Mouse (Mus musculus) limb, embryonic 14.5 days (tissue): ENCODE results near the gene Afdn. TPM values are rescaled to one million over a fixed set of nuclear protein-coding genes. Genes with fewer than 3 reads are reported as not detected.

Source experiments
- ATAC-seq: fragments of 200-750 bp; cut with Nextera tagmentation; 2 replicates; pipeline ENCODE4 v1.8.0; 2017; ENCODE audit warnings: low read depth, moderate number of reproducible peaks, moderate TSS enrichment; ENCODE audit not compliant: low FRiP score
- DNase-seq: peaks from one replicate; pipeline ENCODE4 v3.0.0-alpha.2; 2015; ENCODE audit warnings: low spot score
- H3K27ac ChIP-seq: fragments of 300-500 bp; sonication (generic); replicated peaks from 2 replicates; pipeline ENCODE4 v1.5.1; 2014; ENCODE audit warnings: low read depth, mild to moderate bottlenecking, low read length, moderate library complexity, mixed read lengths
- H3K27me3 ChIP-seq: fragments of 300-500 bp; sonication (generic); 2 replicates; pipeline ENCODE4 v1.6.1; 2014; ENCODE audit warnings: low read length, mixed read lengths; ENCODE audit not compliant: control insufficient read depth, insufficient read depth
- H3K36me3 ChIP-seq: fragments of 300-500 bp; sonication (generic); 2 replicates; pipeline ENCODE4 v1.6.1; 2014; ENCODE audit warnings: mild to moderate bottlenecking, low read length, moderate library complexity, mixed read lengths; ENCODE audit not compliant: control insufficient read depth, insufficient read depth
- H3K4me1 ChIP-seq: fragments of 300-500 bp; sonication (generic); 2 replicates; pipeline ENCODE4 v1.6.1; 2014; ENCODE audit warnings: antibody characterized with exemption, low read length, mixed read lengths; ENCODE audit not compliant: control insufficient read depth, insufficient read depth
- H3K4me2 ChIP-seq: fragments of 300-500 bp; sonication (generic); replicated peaks from 2 replicates; pipeline ENCODE4 v1.6.1; 2014; ENCODE audit warnings: low read depth, mild to moderate bottlenecking, low read length, moderate library complexity; ENCODE audit not compliant: severe bottlenecking
- H3K4me3 ChIP-seq: fragments of 300-500 bp; sonication (generic); replicated peaks from 2 replicates; pipeline ENCODE4 v1.5.1; 2014; ENCODE audit warnings: low read length
- H3K9ac ChIP-seq: fragments of 300-500 bp; sonication (generic); 2 replicates; pipeline ENCODE4 v1.6.1; 2014; ENCODE audit warnings: mild to moderate bottlenecking, low read depth, low read length, moderate library complexity; ENCODE audit not compliant: severe bottlenecking
- H3K9me3 ChIP-seq: fragments of 300-500 bp; sonication (generic); 2 replicates; pipeline ENCODE4 v1.6.1; 2016; ENCODE audit warnings: low read length; ENCODE audit not compliant: control insufficient read depth
- POLR2A ChIP-seq: fragments of 200-500 bp; IDR thresholded peaks from 2 replicates; pipeline ENCODE4 v1.8.0; 2012; ENCODE audit warnings: inconsistent platforms, mild to moderate bottlenecking, moderate library complexity, borderline replicate concordance; ENCODE audit not compliant: insufficient read depth, insufficient read length; ENCODE audit errors: extremely low read depth
- WGBS: fragments of 180-500 bp; shearing (Covaris S2); extraction: QIAGEN DNeasy Blood & Tissue Kit; methylation state at CpG from one replicate; pipeline ENCODE4 v1.1.7; 2014; 5-methylcytosine and 5-hydroxymethylcytosine counted together
- polyA plus RNA-seq, 2 experiments: library from polyadenylated mRNA; depleted of rRNA in 1 of 2; stranded (reverse) in 1 of 2; unstranded in 1 of 2; fragments of >200 nt; fragmentation: Nextera tagmentation in 1 of 2; extraction: Ambion mirVana in 1 of 2; gene quantifications; 2 replicates each; pipeline versions ENCODE4 v1.2.1 to v1.2.3; 2012 to 2014

Afdn gene
- polyA plus RNA-seq, 2 experiments: 58.9 to 76.7 TPM

GRCm38 (mm10) chr17:13742334-13742733 lies 18.0 kb upstream of the Afdn start:
- no peak overlapping the region for H3K27ac ChIP-seq
- ATAC-seq (no peak), DNase-seq (no peak)
- no peak for TF ChIP-seq POLR2A
- peaks cover 37% of the 10 kb centered on the region for H3K4me1 ChIP-seq
- 40% methylated on average over 2 of the region's 2 CpGs for WGBS
- no peak overlapping the region for H3K4me3 ChIP-seq
- H3K36me3 ChIP-seq: no peaks in the 10 kb centered on the region
- no peaks in the 10 kb centered on the region for H3K27me3 ChIP-seq
- H3K9me3 ChIP-seq: no peaks in the 10 kb centered on the region
- H3K4me2 ChIP-seq: no peak overlapping the region
- H3K9ac ChIP-seq: no peak overlapping the region

- 41% methylated on average over 7 of the region's 7 CpGs for WGBS
- Histone ChIP-seq H3K36me3 (no peaks in the 10 kb centered on the region), H3K27me3 (no peaks in the 10 kb centered on the region), H3K27ac (peak overlapping the region; percentile 67), H3K9ac (no peak overlapping the region), H3K4me1 (peaks cover 37% of the 10 kb centered on the region), H3K4me3 (no peak overlapping the region), H3K4me2 (no peak overlapping the region), H3K9me3 (no peaks in the 10 kb centered on the region)
- ATAC-seq: no peak
- no peak for TF ChIP-seq POLR2A
- DNase-seq: no peak
Measured at GRCm38 (mm10) chr17:13742941-13743708, 17.2 kb upstream of the Afdn start.

- peak; percentile 66; the same call in 1 of the 2 replicates for ATAC-seq
- peak overlapping the region; percentile 67 for H3K27ac ChIP-seq
- DNase-seq: peak; percentile 47
- H3K4me1 ChIP-seq: peaks cover 37% of the 10 kb centered on the region
- H3K9me3 ChIP-seq: no peaks in the 10 kb centered on the region
- H3K4me2 ChIP-seq: no peak overlapping the region
- WGBS: 12% methylated on average over 5 of the region's 5 CpGs
- no peak for TF ChIP-seq POLR2A
- H3K4me3 ChIP-seq: no peak overlapping the region
- no peaks in the 10 kb centered on the region for H3K27me3 ChIP-seq
- H3K9ac ChIP-seq: no peak overlapping the region
- H3K36me3 ChIP-seq: no peaks in the 10 kb centered on the region
Measured at GRCm38 (mm10) chr17:13743709-13744079, 16.6 kb upstream of the Afdn start.

GRCm38 (mm10) chr17:13744219-13744618 lies 16.1 kb upstream of the Afdn start:
- Histone ChIP-seq H3K27ac (peak overlapping the region; percentile 67; the same call in 1 of the 2 replicates), H3K9me3 (no peaks in the 10 kb centered on the region), H3K4me3 (no peak overlapping the region), H3K27me3 (no peaks in the 10 kb centered on the region), H3K9ac (0 out of 2 replicates have a peak overlapping the region, but pooled peaks have one; percentile 12), H3K4me2 (no peak overlapping the region), H3K36me3 (no peaks in the 10 kb centered on the region), H3K4me1 (peaks cover 37% of the 10 kb centered on the region)
- TF ChIP-seq POLR2A: no peak
- peak; percentile 71 for DNase-seq
- ATAC-seq: peak; percentile 79
- 32% methylated on average over 6 of the region's 6 CpGs for WGBS

GRCm38 (mm10) chr17:13744824-13745223 lies 15.5 kb upstream of the Afdn start:
- H3K9ac ChIP-seq: no peak overlapping the region
- 31% methylated on average over 4 of the region's 4 CpGs for WGBS
- ATAC-seq (no peak), DNase-seq (peak; percentile 38)
- H3K4me3 ChIP-seq: no peak overlapping the region
- no peak overlapping the region for H3K4me2 ChIP-seq
- peaks cover 37% of the 10 kb centered on the region for H3K4me1 ChIP-seq
- no peaks in the 10 kb centered on the region for H3K9me3 ChIP-seq
- H3K36me3 ChIP-seq: no peaks in the 10 kb centered on the region
- peak overlapping the region; percentile 63 for H3K27ac ChIP-seq
- H3K27me3 ChIP-seq: no peaks in the 10 kb centered on the region
- TF ChIP-seq POLR2A: no peak
